Mouse (Mus musculus) kidney, postnatal 10 days (tissue): ENCODE data around the gene Gm42906.

Experiments used
- DNase-seq: peaks from one replicate; pipeline ENCODE4 v3.0.0; 2021; ENCODE audit warnings: mixed read lengths

Gm42906 gene

GRCm38 (mm10) chr5:151057716-151058115 is 370.2 kb downstream of the Gm42906 start:
- no peak for DNase-seq

- DNase-seq = peak; percentile 34
Measured at GRCm38 (mm10) chr5:151056920-151057294, 371.1 kb downstream of the Gm42906 start.

- DNase-seq = no peak
Measured at GRCm38 (mm10) chr5:151056255-151056919, 371.6 kb downstream of the Gm42906 start.

GRCm38 (mm10) chr5:151055426-151056090 is 372.4 kb downstream of the Gm42906 start:
- DNase-seq = no peak

- peak; percentile 45 for DNase-seq
Measured at GRCm38 (mm10) chr5:151054743-151055114, 373.2 kb downstream of the Gm42906 start.

- no peak for DNase-seq
Measured at GRCm38 (mm10) chr5:151054100-151054742, 373.7 kb downstream of the Gm42906 start.

GRCm38 (mm10) chr5:151053190-151053589 is 374.8 kb downstream of the Gm42906 start:
- no peak for DNase-seq

GRCm38 (mm10) chr5:151052331-151052730 is 375.6 kb downstream of the Gm42906 start:
- no peak for DNase-seq

GRCm38 (mm10) chr5:151047488-151047887 is 380.5 kb downstream of the Gm42906 start:
- peak; percentile 48 for DNase-seq

- DNase-seq = peak; percentile 68
Measured at GRCm38 (mm10) chr5:151046917-151047316, 381.0 kb downstream of the Gm42906 start.

GRCm38 (mm10) chr5:151046131-151046530 is 381.8 kb downstream of the Gm42906 start:
- no peak for DNase-seq

GRCm38 (mm10) chr5:151042911-151043310 is 385.1 kb downstream of the Gm42906 start:
- DNase-seq = no peak

- no peak for DNase-seq
Measured at GRCm38 (mm10) chr5:151037871-151038270, 390.1 kb downstream of the Gm42906 start.

- DNase-seq = no peak
Measured at GRCm38 (mm10) chr5:151034715-151035512, 393.0 kb downstream of the Gm42906 start.

- no peak for DNase-seq
Measured at GRCm38 (mm10) chr5:151028906-151029305, 399.1 kb downstream of the Gm42906 start.

- no peak for DNase-seq
Measured at GRCm38 (mm10) chr5:151027171-151027570, 400.8 kb downstream of the Gm42906 start.

- no peak for DNase-seq
Measured at GRCm38 (mm10) chr5:151026069-151026468, 401.9 kb downstream of the Gm42906 start.

- no peak for DNase-seq
Measured at GRCm38 (mm10) chr5:151024483-151024882, 403.5 kb downstream of the Gm42906 start.

GRCm38 (mm10) chr5:151023461-151023860 is 404.5 kb downstream of the Gm42906 start:
- peak; percentile 37 for DNase-seq

GRCm38 (mm10) chr5:151022939-151023338 is 405.0 kb downstream of the Gm42906 start:
- DNase-seq = no peak

- DNase-seq = no peak
Measured at GRCm38 (mm10) chr5:151022026-151022425, 405.9 kb downstream of the Gm42906 start.

GRCm38 (mm10) chr5:151020831-151021230 is 407.1 kb downstream of the Gm42906 start:
- DNase-seq = no peak
